Mouse (Mus musculus) left cerebral cortex, adult 18-20 months (tissue): ENCODE results near the gene Dhx9. TPM values are rescaled to one million over a fixed set of nuclear protein-coding genes. Genes with fewer than 3 reads are reported as not detected.
"Not testable (repeated sequence)": the region's sequence is repeated elsewhere in the genome, so short reads cannot be mapped to it uniquely, and the experiment has no call there.

ENCODE experiments used
- DNase-seq, 2 experiments: peaks; one replicate each; pipeline ENCODE4 v3.0.0; 2021 to 2022; ENCODE audit warnings: low spot score in 2 of 2, mixed read lengths in 1 of 2
- total RNA-seq, 2 experiments: library from RNA; stranded (reverse); gene quantifications; 2 replicates each; pipeline ENCODE4 v1.2.3; 2021

Dhx9 gene
- total RNA-seq, 2 experiments from 2014 or later = 96.1 to 99.8 TPM

- DNase-seq = peak in 1 of 2 experiments; percentile 78
Observed at GRCm38 (mm10) chr1:153486767-153487499, 527 bp downstream of the Dhx9 start.

GRCm38 (mm10) chr1:153486120-153486519 is 1.3 kb downstream of the Dhx9 start:
- not testable (repeated sequence) for DNase-seq

DNA sequence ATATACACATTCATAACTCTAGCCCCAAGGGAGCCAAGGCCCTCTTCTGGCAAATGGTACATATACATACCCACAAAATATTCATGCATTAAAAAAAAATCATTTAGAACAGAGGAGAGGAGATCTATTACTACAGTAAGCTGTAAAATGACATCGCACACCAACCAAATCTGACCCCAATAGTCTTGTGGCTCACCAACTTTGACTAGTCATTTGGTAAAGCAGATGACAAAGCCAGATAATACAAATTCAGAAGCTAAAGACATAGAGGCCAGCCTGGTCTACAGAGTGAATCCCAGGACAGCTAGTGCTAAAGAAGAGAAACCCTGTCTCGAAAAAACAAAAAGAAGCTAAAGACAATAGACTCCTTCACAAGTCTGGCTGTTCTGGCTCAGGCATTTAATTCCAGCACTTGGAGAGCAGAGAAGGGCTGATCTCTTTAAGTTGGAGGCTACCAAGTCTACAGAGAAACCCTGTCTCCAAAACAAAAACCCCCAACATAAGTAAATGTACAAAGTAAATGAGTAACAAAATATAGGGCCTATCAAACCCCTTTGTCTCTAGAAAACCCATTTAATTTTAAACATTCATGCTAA is 2.2 kb downstream of the Dhx9 start:
- no peak for DNase-seq

DNA sequence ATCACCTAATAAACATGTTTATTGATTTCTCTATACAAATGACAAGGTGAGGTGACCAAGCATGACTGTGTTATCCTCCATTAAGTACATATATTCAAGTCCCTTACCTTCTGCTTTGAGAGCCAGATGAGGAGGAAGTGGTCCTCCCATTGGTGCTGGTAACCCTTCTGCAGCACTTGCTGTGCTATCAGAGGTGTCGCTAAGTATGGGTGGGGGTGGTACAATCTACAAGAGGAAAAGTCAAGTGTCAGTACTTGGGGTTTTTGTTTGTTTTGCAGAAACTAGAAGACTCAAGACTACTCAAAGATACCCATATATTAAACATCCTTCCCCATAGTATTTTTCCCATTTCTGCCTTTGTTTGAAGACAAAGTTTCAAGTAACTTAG is 6.4 kb downstream of the Dhx9 start:
- no peak for DNase-seq

DNA sequence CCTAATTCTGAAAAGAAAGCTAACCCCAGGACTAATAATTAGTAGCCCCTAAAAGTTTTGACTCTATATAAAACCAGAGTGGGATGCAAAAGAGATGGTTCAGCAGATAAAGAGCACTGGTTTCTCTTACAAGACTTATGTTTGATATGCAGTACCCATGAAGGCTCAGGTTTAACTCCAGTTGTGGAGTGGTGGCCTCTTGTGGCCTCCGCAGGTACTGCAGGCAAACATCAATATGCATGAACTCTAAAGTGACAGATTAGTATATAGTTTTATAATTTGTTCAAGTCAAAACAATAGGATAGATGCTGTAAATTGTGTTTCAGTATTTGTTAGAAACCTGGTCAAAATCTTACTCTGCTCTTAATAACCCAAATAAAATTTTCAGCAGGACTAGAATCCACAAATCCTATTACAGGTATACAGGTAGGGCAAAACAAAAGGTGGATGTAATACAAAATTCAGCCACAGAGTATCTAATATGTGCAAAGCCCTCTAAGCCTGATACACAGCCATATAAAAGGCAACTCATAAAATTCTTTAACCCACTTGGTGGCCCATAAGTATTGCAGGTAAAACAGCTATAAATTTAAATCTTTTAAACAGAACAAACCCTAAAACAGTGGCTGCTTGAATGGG is 7.0 kb downstream of the Dhx9 start:
- DNase-seq = peak; percentile 52 to 75

- DNase-seq = no peak
Observed at GRCm38 (mm10) chr1:153479296-153479695, 8.2 kb downstream of the Dhx9 start.

GRCm38 (mm10) chr1:153461796-153462195 is 25.7 kb downstream of the Dhx9 start:
- no peak for DNase-seq

DNA sequence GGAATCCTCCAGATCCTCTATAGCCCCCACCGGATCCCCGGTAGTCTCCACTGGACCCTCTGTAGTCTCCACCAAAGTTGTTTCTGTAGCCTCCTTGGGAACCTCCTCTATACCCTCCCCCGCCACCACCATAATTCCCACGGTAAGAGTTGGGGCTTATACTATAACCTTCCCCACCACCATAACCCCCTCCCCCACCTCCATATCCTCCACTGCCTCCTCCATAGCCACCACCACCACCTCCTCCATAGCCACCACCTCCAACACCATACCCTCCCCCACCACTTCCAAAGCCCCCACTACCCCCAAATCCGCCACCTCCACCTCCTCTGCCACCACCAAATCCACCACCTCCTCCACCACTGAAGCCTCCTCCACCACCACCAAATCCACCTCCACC is 31.3 kb downstream of the Dhx9 start:
- no peak for DNase-seq

DNA sequence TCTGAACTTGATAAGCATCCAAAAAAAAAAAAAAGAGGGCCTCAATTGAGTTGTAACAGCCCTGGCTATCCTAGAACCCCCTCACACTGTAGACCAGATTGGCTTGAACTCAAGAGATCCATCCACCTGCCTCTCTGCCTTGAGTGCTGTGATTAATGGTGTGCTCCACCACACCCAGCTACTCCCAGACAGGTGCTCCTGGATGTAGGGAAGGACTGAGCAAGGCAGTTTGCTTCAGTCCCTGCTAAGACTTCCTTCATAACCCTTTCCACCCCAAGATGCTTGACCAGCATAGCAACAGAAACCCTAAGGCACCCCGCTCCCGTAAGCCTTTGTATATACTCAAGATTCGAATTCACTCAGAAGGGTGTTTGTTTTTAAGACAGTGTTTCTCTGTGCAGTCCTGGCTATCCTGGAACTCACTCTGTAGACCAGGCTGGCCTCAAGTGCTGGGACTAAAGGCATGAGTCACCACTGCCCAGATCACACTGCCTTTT is 34.3 kb downstream of the Dhx9 start:
- no peak for DNase-seq

DNA sequence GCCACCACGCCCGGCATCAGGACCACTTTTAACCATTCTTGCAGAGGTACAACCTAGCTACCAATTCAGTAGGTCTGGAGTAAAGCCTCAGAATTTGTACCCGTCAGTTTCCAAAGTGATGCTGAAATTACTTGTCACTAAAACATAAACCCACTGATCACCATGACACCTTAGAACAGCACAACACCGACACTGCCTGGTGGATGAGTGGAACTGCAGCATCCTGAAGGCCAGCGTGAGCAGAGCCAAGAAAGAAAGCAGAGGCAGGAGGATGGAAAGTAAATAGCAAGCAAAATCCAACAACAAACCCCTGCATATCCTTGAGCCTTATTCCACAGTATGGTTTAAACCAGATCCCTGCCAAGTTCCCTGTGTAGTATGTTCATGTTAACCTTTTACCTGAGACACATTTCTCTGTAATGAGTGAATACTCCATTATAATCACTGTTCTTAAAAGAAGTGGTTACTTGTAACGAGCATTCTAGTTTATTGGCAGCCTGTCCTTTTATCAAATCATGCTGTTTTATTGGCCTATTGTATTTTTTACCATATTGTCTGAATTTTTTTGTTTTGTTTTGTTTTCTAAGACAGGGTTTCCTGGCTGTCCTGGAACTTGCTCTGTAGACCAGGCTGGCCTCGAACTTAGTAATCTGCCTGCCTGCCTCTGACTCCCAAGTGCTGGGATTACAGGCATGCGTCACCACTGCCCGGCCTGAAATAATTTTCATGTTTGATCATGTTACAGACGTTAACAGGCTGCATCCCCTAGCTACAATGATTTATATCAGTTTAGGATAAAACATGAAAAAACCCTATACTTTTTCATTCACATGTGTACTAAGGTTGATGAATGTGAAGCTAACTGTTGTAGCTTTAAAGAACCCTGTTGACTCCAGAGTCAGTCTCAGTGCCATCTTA is 36.0 kb downstream of the Dhx9 start:
- DNase-seq = peak; percentile 37 to 40

GRCm38 (mm10) chr1:153446120-153446831 is 41.2 kb downstream of the Dhx9 start:
- no peak for DNase-seq

- DNase-seq = no peak
Observed at GRCm38 (mm10) chr1:153443632-153444031, 43.8 kb downstream of the Dhx9 start.

DNA sequence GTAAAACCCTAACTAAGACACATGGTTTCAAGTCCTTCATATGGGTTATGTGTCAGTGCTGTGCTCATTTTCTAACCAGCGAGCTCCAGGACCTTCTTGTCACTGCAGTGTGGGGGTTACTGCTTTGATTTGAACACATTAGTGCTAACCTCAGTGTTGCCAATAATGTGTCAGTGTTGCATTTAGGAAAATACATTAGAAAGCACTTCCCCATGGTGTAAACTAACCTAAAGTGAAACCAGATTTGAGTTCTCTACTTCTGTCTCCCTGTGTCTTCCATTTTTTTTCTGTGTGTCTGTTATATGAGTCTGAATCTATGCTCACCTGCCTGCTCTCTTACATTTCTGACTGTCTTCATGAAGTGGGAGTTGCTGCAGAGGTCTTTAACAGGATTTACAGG is 44.4 kb downstream of the Dhx9 start:
- no peak for DNase-seq

- no peak for DNase-seq
Observed at GRCm38 (mm10) chr1:153441656-153442055, 45.8 kb downstream of the Dhx9 start.

GRCm38 (mm10) chr1:153440752-153441151 is 46.7 kb downstream of the Dhx9 start:
- no peak for DNase-seq

- DNase-seq = no peak
Observed at GRCm38 (mm10) chr1:153437536-153437935, 49.9 kb downstream of the Dhx9 start.

GRCm38 (mm10) chr1:153433851-153434589 is 53.4 kb downstream of the Dhx9 start:
- DNase-seq = no peak

GRCm38 (mm10) chr1:153432329-153432728 is 55.1 kb downstream of the Dhx9 start:
- DNase-seq = no peak

- no peak for DNase-seq
Observed at GRCm38 (mm10) chr1:153431701-153432100, 55.8 kb downstream of the Dhx9 start.

- DNase-seq = no peak
Observed at GRCm38 (mm10) chr1:153431158-153431557, 56.3 kb downstream of the Dhx9 start.
